Mouse (Mus musculus): ENCODE measurements around the gene Dcakd. TPM values are rescaled to one million over a fixed set of nuclear protein-coding genes. Genes with fewer than 3 reads are reported as not detected.

The Dcakd gene
- polyA plus RNA-seq (2014; fragmentation: Nextera tagmentation; extraction: Ambion mirVana) = 207 and 220 TPM in 2 replicates

DNA sequence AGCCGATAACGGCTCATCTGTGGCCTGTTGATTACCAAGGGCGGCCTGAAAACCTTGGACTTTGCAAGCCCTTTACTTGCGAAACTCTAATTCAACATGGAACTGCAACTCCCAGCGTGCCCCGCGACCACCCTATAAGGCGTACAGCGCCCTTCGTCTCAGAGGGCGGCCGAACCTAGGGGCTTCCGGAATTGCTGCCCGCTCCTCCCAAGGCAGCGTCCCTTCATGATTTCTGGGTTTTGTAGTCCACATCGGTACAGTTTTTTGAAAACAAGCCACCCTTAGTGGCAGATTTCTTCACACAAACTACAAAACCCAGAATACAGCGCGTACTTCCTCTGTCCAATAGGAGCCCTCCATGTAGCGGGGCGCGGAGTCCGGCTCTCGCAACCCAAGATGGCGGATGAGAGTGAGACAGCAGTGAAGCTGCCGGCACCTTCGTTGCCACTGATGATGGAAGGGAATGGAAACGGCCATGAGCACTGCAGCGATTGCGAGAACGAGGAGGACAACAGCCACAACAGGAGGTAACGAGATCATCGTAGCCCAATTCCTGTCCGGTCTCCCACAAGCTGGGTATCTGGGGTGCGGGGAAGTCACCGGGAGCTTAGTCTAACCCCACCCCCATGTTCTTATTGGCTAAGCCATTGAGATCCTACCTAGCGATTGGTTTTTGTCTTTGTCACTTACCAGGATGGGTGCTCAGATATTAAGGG, at the start of gene Dcakd, which contains the start of gene Nmt1:
Dcakd (minus strand) TSS at position 158 of the 716 bp plus-strand sequence.
Nmt1 (plus strand) TSS at position 15 of the 716 bp plus-strand sequence.
- Histone ChIP-seq H3K4me3 (ENCODE audit: low read depth, low read length) (peak within 1 kb of the TSS; percentile 60), H3K9me3 (replicated peaks; ENCODE audit: control insufficient read depth, low read length) (no peaks in the 10 kb centered on the region), H3K27me3 (replicated peaks; ENCODE audit: control insufficient read depth, insufficient read depth, low read length) (no peaks in the 10 kb centered on the region), H3K27ac (ENCODE audit: low read depth, low read length) (peak within 1 kb of the TSS; percentile 57; the same call in 1 of the 2 replicates), H3K36me3 (ENCODE audit: control insufficient read depth, insufficient read depth, low read length) (0 out of 2 replicates have a peak, but pooled peaks cover 6% of the 10 kb centered on the region), H3K4me1 (ENCODE audit: control insufficient read depth, insufficient read depth, low read length) (peaks cover 14% of the 10 kb centered on the region), H3K4me2 (ENCODE audit: low read length) (peak within 1 kb of the TSS; percentile 75), H3K9ac (ENCODE audit: low read length) (peak within 1 kb of the TSS; percentile 67)
- DNase-seq (ENCODE audit: low spot score) (peak; percentile 99), ATAC-seq (peak; percentile 99)
- under 1% methylated on average over 36 of the region's 36 CpGs for WGBS

DNA sequence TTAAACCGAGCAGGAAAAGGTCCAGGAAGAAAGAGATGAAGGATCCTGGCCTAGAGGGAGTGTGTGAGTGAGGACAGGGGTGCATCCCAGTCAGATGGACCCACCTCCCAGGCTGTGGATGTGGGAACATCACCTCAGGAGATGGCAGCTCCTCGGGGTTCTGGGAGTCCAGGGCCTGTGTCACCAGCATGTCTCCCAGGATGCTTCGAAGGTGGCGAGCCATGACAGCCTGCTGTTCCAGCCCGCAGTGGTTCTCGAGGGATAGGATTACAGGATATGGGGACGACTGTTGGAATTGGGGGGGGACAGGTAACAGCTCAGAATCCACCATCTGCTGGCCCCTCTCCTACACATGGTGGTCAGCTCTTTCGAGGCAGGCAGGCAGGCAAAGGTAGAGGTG, 48.4 kb upstream of the Dcakd start:
- 92% methylated on average over 8 of the region's 8 CpGs for WGBS
- ATAC-seq = no peak

DNA sequence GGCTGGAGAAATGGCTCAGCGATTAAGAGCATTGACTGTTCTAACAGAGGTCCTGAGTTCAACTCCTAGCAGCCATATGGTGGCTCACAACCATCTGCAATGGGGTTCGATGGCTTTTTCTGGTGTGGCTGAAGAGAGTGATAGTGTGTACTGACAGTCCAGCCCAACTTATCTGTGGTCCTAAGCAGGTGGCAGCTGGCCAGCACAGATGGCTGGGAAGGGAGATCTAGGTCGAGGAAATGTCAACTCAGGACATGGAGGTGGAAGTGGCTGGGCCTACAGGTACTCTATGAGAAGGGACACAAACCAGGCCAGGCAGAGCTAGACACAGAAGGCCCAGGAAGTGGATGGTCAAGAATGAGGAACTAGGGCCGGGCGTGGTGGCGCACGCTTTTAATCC, 47.9 kb upstream of the Dcakd start:
- Histone ChIP-seq H3K4me2 (ENCODE audit: low read length) (no peak overlapping the region), H3K9ac (ENCODE audit: low read length) (no peak overlapping the region), H3K27ac (ENCODE audit: low read depth, low read length) (no peak overlapping the region), H3K4me1 (ENCODE audit: control insufficient read depth, insufficient read depth, low read length) (peaks cover 4% of the 10 kb centered on the region; the same call in 1 of the 2 replicates), H3K4me3 (ENCODE audit: low read depth, low read length) (no peak overlapping the region), H3K27me3 (replicated peaks; ENCODE audit: control insufficient read depth, insufficient read depth, low read length) (peaks cover 13% of the 10 kb centered on the region), H3K36me3 (ENCODE audit: control insufficient read depth, insufficient read depth, low read length) (no peaks in the 10 kb centered on the region), H3K9me3 (replicated peaks; ENCODE audit: control insufficient read depth, low read length) (no peaks in the 10 kb centered on the region)
- 90% methylated on average over 7 of the region's 7 CpGs for WGBS
- ATAC-seq (no peak), DNase-seq (ENCODE audit: low spot score) (no peak)

More for the DNA sequence above, 48.4 kb upstream of the Dcakd start:
- Histone ChIP-seq H3K9me3 (replicated peaks; ENCODE audit: control insufficient read depth, low read length) (no peaks in the 10 kb centered on the region), H3K9ac (ENCODE audit: low read length) (no peak overlapping the region), H3K4me3 (ENCODE audit: low read depth, low read length) (no peak overlapping the region), H3K4me1 (ENCODE audit: control insufficient read depth, insufficient read depth, low read length) (peaks cover 4% of the 10 kb centered on the region; the same call in 1 of the 2 replicates), H3K36me3 (ENCODE audit: control insufficient read depth, insufficient read depth, low read length) (no peaks in the 10 kb centered on the region), H3K4me2 (ENCODE audit: low read length) (no peak overlapping the region), H3K27ac (ENCODE audit: low read depth, low read length) (no peak overlapping the region), H3K27me3 (replicated peaks; ENCODE audit: control insufficient read depth, insufficient read depth, low read length) (peaks cover 17% of the 10 kb centered on the region)
- DNase-seq (ENCODE audit: low spot score) = no peak

DNA sequence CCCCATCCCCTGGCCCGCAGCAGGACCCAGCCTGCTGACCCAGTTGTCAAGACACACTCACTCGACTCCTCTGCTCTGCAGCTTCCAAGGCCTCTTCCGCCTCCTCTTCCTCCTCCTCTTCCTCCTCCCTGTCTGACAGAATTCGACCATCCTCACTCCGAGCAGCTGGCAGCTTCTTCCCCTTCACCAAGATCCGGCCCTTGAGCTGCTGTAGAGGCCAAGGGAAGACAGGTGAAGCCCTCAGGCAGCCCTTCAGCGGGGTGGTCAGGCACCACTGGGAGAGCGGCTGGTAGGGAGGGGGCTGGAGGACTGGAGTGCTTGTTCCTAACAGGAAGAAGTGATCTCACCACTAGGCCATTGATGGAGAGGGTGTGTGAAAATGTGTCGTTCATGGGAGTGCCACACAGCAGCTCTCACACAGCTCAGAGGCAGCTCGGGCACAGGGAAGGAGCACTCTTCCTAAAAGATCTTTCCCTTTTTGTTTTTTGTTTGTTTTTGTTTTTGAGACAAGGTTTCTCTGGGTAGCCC, 46.7 kb upstream of the Dcakd start:
- Histone ChIP-seq H3K9ac (ENCODE audit: low read length) (no peak overlapping the region), H3K9me3 (replicated peaks; ENCODE audit: control insufficient read depth, low read length) (no peaks in the 10 kb centered on the region), H3K27ac (ENCODE audit: low read depth, low read length) (no peak overlapping the region), H3K4me2 (ENCODE audit: low read length) (no peak overlapping the region), H3K36me3 (ENCODE audit: control insufficient read depth, insufficient read depth, low read length) (peaks cover 9% of the 10 kb centered on the region; the same call in 1 of the 2 replicates), H3K27me3 (replicated peaks; ENCODE audit: control insufficient read depth, insufficient read depth, low read length) (peaks cover 2% of the 10 kb centered on the region; the same call in 1 of the 2 replicates), H3K4me3 (ENCODE audit: low read depth, low read length) (no peak overlapping the region), H3K4me1 (ENCODE audit: control insufficient read depth, insufficient read depth, low read length) (no peaks in the 10 kb centered on the region)
- 25% methylated on average over 10 of the region's 10 CpGs for WGBS
- ATAC-seq (no peak), DNase-seq (ENCODE audit: low spot score) (no peak)

DNA sequence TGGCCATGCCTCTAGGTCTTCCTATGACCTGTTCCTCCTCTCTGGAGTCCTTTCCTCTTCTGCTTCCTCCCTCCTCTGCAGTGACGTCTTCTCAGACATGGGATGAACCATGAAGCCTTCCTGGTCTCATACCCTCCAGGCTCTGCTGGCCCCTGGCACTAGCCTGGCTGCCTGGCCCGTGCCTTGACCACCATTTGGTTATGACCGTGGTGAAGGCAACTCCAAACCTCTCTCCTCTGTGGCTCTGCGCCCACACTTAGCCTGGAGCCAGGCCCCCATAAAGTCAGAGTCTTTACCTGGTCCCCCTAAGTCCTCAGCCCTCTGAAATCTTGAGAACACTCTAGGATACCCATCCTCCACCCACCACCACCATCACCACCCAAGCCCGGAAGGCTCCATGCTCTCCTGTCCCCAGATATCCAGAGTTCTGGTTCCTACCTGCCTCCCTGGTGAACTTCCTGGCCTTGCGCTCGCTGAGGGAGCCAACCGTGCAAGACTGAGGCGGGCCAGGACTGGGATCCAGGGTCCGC, 46.1 kb upstream of the Dcakd start:
- no peak for ATAC-seq
- DNase-seq (ENCODE audit: low spot score) = no peak
- no peak overlapping the region for H3K27ac ChIP-seq (ENCODE audit: low read depth, low read length)
- no peaks in the 10 kb centered on the region for H3K4me1 ChIP-seq (ENCODE audit: control insufficient read depth, insufficient read depth, low read length)
- H3K4me2 ChIP-seq (ENCODE audit: low read length) = no peak overlapping the region
- WGBS = 62% methylated on average over 10 of the region's 10 CpGs
- H3K27me3 ChIP-seq (replicated peaks; ENCODE audit: control insufficient read depth, insufficient read depth, low read length) = no peaks in the 10 kb centered on the region
- no peaks in the 10 kb centered on the region for H3K9me3 ChIP-seq (replicated peaks; ENCODE audit: control insufficient read depth, low read length)
- H3K36me3 ChIP-seq (ENCODE audit: control insufficient read depth, insufficient read depth, low read length) = peaks cover 16% of the 10 kb centered on the region
- H3K9ac ChIP-seq (ENCODE audit: low read length) = no peak overlapping the region
- no peak overlapping the region for H3K4me3 ChIP-seq (ENCODE audit: low read depth, low read length)

DNA sequence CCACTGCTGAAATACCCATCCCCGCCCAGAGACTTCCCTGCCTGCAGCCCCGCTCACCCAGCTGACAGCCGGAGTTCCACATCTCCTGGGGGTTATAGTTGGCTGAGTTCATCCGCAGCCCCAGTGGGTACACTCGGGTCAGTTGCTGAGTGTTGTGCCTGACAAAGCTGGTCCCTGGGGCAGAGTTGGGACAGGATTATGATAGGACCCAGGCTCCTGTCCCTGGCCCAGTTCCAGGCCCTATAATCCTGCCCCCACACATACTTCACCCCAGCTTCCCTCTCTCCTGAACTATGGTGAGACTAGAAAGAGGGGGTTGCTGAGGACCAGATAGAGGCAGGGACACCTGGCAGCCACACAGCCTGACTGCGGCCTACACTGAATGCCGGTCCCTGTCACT, 45.5 kb upstream of the Dcakd start:
- WGBS = 88% methylated on average over 7 of the region's 7 CpGs
- Histone ChIP-seq H3K4me2 (ENCODE audit: low read length) (no peak overlapping the region), H3K27me3 (replicated peaks; ENCODE audit: control insufficient read depth, insufficient read depth, low read length) (no peaks in the 10 kb centered on the region), H3K36me3 (ENCODE audit: control insufficient read depth, insufficient read depth, low read length) (peaks cover 21% of the 10 kb centered on the region), H3K4me1 (ENCODE audit: control insufficient read depth, insufficient read depth, low read length) (no peaks in the 10 kb centered on the region), H3K27ac (ENCODE audit: low read depth, low read length) (no peak overlapping the region), H3K4me3 (ENCODE audit: low read depth, low read length) (no peak overlapping the region), H3K9me3 (replicated peaks; ENCODE audit: control insufficient read depth, low read length) (no peaks in the 10 kb centered on the region), H3K9ac (ENCODE audit: low read length) (no peak overlapping the region)
- DNase-seq (ENCODE audit: low spot score) (no peak), ATAC-seq (no peak)

DNA sequence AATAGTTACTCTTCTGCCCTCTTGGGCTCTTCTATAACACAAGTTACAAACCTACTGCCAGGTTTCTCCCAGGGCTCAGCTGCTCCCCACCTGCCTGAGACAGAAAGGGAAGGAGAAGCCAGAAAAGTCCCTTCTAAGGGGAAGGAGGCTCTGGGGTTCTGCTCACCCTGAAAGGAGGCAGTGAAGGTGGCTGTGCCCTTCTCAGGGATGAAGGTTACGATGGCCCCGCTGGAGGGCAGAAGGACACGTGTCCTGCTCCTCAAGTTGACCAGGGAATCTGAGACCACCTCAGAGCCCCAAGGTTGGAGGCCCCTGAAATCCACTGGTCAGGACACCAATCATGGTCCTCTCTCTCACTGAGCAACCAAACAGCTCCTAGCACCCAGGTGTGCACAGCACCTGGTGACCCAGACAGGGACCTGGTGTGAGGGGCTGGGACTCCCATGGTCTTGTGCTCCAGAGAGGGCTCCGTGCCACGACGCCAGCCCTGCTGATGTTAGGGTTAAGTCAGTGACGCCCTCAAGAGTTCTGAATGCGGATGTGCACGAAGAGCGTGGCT, 42.3 kb upstream of the Dcakd start:
- DNase-seq (ENCODE audit: low spot score) (no peak), ATAC-seq (no peak)
- H3K9me3 ChIP-seq (replicated peaks; ENCODE audit: control insufficient read depth, low read length) = no peaks in the 10 kb centered on the region
- no peak overlapping the region for H3K4me3 ChIP-seq (ENCODE audit: low read depth, low read length)
- H3K27ac ChIP-seq (ENCODE audit: low read depth, low read length) = no peak overlapping the region
- no peak overlapping the region for H3K9ac ChIP-seq (ENCODE audit: low read length)
- peaks cover 53% of the 10 kb centered on the region for H3K36me3 ChIP-seq (ENCODE audit: control insufficient read depth, insufficient read depth, low read length)
- WGBS = 94% methylated on average over 10 of the region's 10 CpGs
- H3K4me1 ChIP-seq (ENCODE audit: control insufficient read depth, insufficient read depth, low read length) = no peaks in the 10 kb centered on the region
- H3K4me2 ChIP-seq (ENCODE audit: low read length) = no peak overlapping the region
- no peaks in the 10 kb centered on the region for H3K27me3 ChIP-seq (replicated peaks; ENCODE audit: control insufficient read depth, insufficient read depth, low read length)

DNA sequence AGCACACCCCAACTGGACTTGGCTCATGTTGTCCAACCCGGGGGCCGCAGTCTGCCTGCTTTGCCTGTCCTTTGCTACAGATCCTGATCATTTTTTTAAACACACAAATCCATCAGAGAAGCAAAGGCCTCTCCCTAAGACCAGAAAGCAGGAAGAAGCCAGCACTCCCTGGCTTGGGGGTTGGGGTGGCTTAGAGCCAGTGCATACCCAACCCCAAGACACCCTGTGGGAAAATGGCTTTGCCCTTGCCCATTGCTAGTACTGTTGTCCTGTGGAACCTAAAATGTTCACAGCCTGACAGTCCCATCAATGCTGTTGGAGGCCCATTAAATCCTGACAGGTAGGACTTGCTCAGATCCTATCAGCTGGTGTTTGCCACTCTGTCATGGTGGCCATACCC, 41.6 kb upstream of the Dcakd start:
- no peaks in the 10 kb centered on the region for H3K4me1 ChIP-seq (ENCODE audit: control insufficient read depth, insufficient read depth, low read length)
- H3K9me3 ChIP-seq (replicated peaks; ENCODE audit: control insufficient read depth, low read length) = no peaks in the 10 kb centered on the region
- WGBS = 100% methylated on average over 2 of the region's 2 CpGs
- H3K27me3 ChIP-seq (replicated peaks; ENCODE audit: control insufficient read depth, insufficient read depth, low read length) = no peaks in the 10 kb centered on the region
- no peak for DNase-seq (ENCODE audit: low spot score)
- no peak overlapping the region for H3K4me3 ChIP-seq (ENCODE audit: low read depth, low read length)
- no peak for ATAC-seq
- H3K27ac ChIP-seq (ENCODE audit: low read depth, low read length) = no peak overlapping the region
- peaks cover 58% of the 10 kb centered on the region for H3K36me3 ChIP-seq (ENCODE audit: control insufficient read depth, insufficient read depth, low read length)
- no peak overlapping the region for H3K4me2 ChIP-seq (ENCODE audit: low read length)
- H3K9ac ChIP-seq (ENCODE audit: low read length) = no peak overlapping the region
